Comparison of ENCODE assay signal across 22 mouse cellular contexts in the genomic region with DNA sequence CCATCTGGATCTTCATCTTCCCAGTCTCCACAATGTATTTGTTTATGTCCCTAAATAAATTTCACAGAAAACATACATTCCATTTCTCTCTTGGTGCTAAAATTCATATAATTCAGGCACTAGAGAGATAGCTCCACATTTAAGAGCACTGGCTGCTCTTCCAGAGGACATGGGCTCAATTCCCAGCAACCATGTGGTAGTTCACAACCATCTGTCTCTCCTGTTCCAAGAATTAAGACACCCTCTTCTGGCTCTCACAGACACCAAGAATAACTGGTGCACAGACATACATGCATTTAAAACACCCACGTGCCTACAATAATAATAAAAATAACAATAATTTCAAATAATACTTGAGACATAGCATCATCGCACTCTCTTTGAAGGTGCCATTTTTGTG.
DNase-seq lines count a peak whose midpoint lies in the region; ATAC-seq and TF ChIP-seq lines count a peak whose summit lies in the region.
"Had no signal": no experiment of that assay in that cellular context is flagged by ENCODE, and none has a peak within 500 bp of the region (broad histone marks: within the 10 kb centered on the region; RNA-seq: fewer than 3 reads in every experiment).

No protein-coding gene starts in this region.

- H3K27ac ChIP-seq in intestine, embryonic 14.5 days (ENCODE audit: low read depth): peak overlapping the region; percentile 43; the same call in 1 of the 2 replicates
- H3K27ac ChIP-seq in intestine, postnatal 0 days (ENCODE audit: low read depth, low read length): no peak overlapping the region
- H3K27ac ChIP-seq: heart, embryonic 10.5 days; limb, embryonic 13.5 days; liver, embryonic 13.5 days had no signal

- H3K4me3 ChIP-seq in intestine, embryonic 14.5 days (ENCODE audit: low read depth, low read length): no peak overlapping the region
- no peak overlapping the region for H3K4me3 ChIP-seq in intestine, postnatal 0 days (ENCODE audit: low read depth, low read length)
- H3K4me3 ChIP-seq: heart, embryonic 10.5 days; limb, embryonic 13.5 days; liver, embryonic 13.5 days had no signal

- no peak for ATAC-seq in intestine, embryonic 14.5 days (replicated peaks; ENCODE audit: low FRiP score, low TSS enrichment, low read depth)
- no peak for ATAC-seq in intestine, postnatal 0 days
- ATAC-seq: activated CD4-positive, CD25-positive, alpha-beta regulatory T cell, adult 4 months; midbrain, embryonic 16.5 days had no signal

- H3K4me1 ChIP-seq in intestine, embryonic 14.5 days (replicated peaks; ENCODE audit: control insufficient read depth, insufficient read depth, low read length): no peaks in the 10 kb centered on the region; the same call in 1 of the 2 replicates
- no peaks in the 10 kb centered on the region for H3K4me1 ChIP-seq in intestine, postnatal 0 days (replicated peaks; ENCODE audit: control insufficient read depth, insufficient read depth, low read length)
- H3K4me1 ChIP-seq: heart, embryonic 10.5 days; limb, embryonic 13.5 days; liver, embryonic 13.5 days had no signal

- TF ChIP-seq CTCF in intestine, postnatal 0 days (IDR thresholded peaks at IDR 0.05; ENCODE audit: low read depth): no peak

- 87% methylated on average over 2 of the region's 2 CpGs for WGBS in intestine, embryonic 14.5 days
- WGBS in intestine, postnatal 0 days: 76% methylated on average over 2 of the region's 2 CpGs

- no peaks in the 10 kb centered on the region for H3K27me3 ChIP-seq in intestine, embryonic 14.5 days (replicated peaks; ENCODE audit: control insufficient read depth, insufficient read depth, low read length)
- H3K27me3 ChIP-seq in intestine, postnatal 0 days (replicated peaks; ENCODE audit: control insufficient read depth, insufficient read depth, low read length): no peaks in the 10 kb centered on the region
- H3K27me3 ChIP-seq: limb, embryonic 13.5 days; liver, embryonic 13.5 days had no signal

- no peak overlapping the region for H3K9ac ChIP-seq in intestine, embryonic 14.5 days (ENCODE audit: low read length)
- H3K9ac ChIP-seq in intestine, postnatal 0 days (ENCODE audit: low read depth, low read length): no peak overlapping the region
- H3K9ac ChIP-seq: limb, embryonic 13.5 days; liver, embryonic 13.5 days; lung, embryonic 14.5 days had no signal

- no peak overlapping the region for H3K4me2 ChIP-seq in intestine, embryonic 14.5 days (ENCODE audit: low read length)
- no peak overlapping the region for H3K4me2 ChIP-seq in intestine, postnatal 0 days (replicated peaks; ENCODE audit: low read depth)
- H3K4me2 ChIP-seq: limb, embryonic 13.5 days; liver, embryonic 13.5 days; lung, embryonic 14.5 days had no signal

- H3K36me3 ChIP-seq in intestine, embryonic 14.5 days (ENCODE audit: control insufficient read depth, insufficient read depth, low read length): no peaks in the 10 kb centered on the region
- no peaks in the 10 kb centered on the region for H3K36me3 ChIP-seq in intestine, postnatal 0 days (ENCODE audit: control insufficient read depth, insufficient read depth)
- H3K36me3 ChIP-seq: G1E; heart, embryonic 10.5 days; limb, embryonic 13.5 days; liver, embryonic 13.5 days had no signal

- 0 out of 2 replicates have a peak, but pooled peaks cover 3% of the 10 kb centered on the region for H3K9me3 ChIP-seq in intestine, embryonic 14.5 days (ENCODE audit: control insufficient read depth, low read length)
- H3K9me3 ChIP-seq in intestine, postnatal 0 days (ENCODE audit: control insufficient read depth): no peaks in the 10 kb centered on the region
- H3K9me3 ChIP-seq: G1E; heart, embryonic 10.5 days; limb, embryonic 13.5 days; liver, embryonic 13.5 days had no signal

- DNase-seq in cerebellum, adult 9-11 months: peak; percentile 2
- no peak for DNase-seq in cerebellum, postnatal 36 days
- DNase-seq in intestine, embryonic 14.5 days (ENCODE audit: low spot score): no peak
- DNase-seq in layer of hippocampus, adult 11-12 months (ENCODE audit: low spot score): peak; percentile 51
- DNase-seq in layer of hippocampus, postnatal 14 days (ENCODE audit: low spot score in 2 of 2): peak; percentile 28 to 72
- DNase-seq in testis, postnatal 14 days (ENCODE audit: low spot score): no peak
- DNase-seq in heart, postnatal 36 days: no peak
- DNase-seq: adrenal gland, postnatal 10 days; embryo, embryonic 11 days; kidney, adult 8-10 months; liver, embryonic 13.5 days; lung, embryonic 14.5 days; lung, postnatal 4 days; spleen, adult 18-20 months; thymus, adult 18-20 months; thymus, postnatal 4 days had no signal

- intact Hi-C loops in heart, postnatal 36 days (cut with DNase I): no loop called here

Comparison
In these comparisons a context has a peak if more than half of its experiments do, and no peak if none do; other contexts are left out.
1. DNase-seq: peak in cerebellum, adult 9-11 months (single experiment), layer of hippocampus, adult 11-12 months (single experiment) and layer of hippocampus, postnatal 14 days (2 of 2); none in cerebellum, postnatal 36 days (0 of 2), intestine, embryonic 14.5 days (single experiment), testis, postnatal 14 days (single experiment) and heart, postnatal 36 days (0 of 2).